Mouse (Mus musculus): ENCODE data around the gene Fam131c. TPM values are rescaled to one million over a fixed set of nuclear protein-coding genes. Genes with fewer than 3 reads are reported as not detected.

The Fam131c gene
- polyA plus RNA-seq, 1 experiment from 2014 or later: 0.57 TPM

DNA sequence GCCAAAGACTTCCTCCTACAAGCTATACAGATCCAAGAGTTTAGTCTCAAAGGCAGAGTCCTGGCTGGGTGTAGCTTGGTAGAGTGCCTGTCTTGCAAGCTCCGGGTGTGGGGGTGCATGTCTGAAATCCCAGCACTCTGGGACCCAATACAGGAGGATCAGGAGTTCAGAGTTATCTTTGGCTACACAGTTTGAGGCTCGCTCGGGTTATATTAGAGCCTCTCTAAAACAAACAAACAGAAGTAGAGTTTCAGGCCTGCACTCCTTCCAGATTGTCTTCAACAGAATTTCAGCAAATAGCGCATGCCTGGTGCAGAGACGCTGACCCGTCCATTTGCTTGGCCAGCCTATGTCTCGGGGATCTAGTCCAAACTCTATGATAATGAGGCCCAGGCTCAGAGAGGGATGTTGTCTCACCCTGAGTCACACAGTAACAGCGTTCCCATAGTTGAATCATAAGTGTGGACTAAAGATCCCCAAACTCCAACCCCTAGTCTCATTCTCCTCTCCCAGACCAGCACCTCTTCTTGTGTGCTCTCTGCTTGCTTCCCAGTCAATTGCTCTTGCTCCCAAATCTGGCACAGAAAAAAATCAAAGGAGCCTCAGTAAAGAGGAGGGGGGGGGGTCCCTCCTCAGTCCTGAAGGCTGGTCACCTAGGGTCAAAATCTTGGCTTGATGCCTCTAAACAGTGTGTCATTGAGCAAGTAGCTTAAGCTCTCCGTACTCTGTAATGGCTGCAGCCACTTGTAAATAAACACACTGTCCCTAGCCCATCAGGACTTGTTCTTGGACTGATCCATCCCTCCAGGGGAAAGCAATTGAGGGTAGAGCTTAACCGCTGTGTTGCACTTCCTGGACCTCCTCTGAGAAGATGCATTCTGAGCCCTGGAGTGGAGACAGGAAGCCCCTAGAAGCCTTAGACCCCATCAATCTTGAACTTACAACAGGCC lies 59.1 kb downstream of the Fam131c start:
- Histone ChIP-seq H3K4me3 (ENCODE audit: low read depth, low read length) (no peak overlapping the region), H3K36me3 (ENCODE audit: control insufficient read depth, insufficient read depth, low read length) (no peaks in the 10 kb centered on the region), H3K9me3 (ENCODE audit: control insufficient read depth, low read length) (no peaks in the 10 kb centered on the region), H3K4me1 (ENCODE audit: control insufficient read depth, insufficient read depth, low read length) (peaks cover 5% of the 10 kb centered on the region), H3K27me3 (ENCODE audit: control insufficient read depth, insufficient read depth, low read length) (peaks cover 3% of the 10 kb centered on the region; the same call in 1 of the 2 replicates), H3K4me2 (ENCODE audit: low read depth, severe bottlenecking) (no peak overlapping the region), H3K9ac (ENCODE audit: low read length) (no peak overlapping the region), H3K27ac (replicated peaks; ENCODE audit: low read depth, low read length) (no peak overlapping the region)
- WGBS: 73% methylated on average over 10 of the region's 10 CpGs
- no peak for ATAC-seq (ENCODE audit: insufficient number of reproducible peaks, low FRiP score, low TSS enrichment, low read depth)
- no peak for DNase-seq (ENCODE audit: low spot score)

DNA sequence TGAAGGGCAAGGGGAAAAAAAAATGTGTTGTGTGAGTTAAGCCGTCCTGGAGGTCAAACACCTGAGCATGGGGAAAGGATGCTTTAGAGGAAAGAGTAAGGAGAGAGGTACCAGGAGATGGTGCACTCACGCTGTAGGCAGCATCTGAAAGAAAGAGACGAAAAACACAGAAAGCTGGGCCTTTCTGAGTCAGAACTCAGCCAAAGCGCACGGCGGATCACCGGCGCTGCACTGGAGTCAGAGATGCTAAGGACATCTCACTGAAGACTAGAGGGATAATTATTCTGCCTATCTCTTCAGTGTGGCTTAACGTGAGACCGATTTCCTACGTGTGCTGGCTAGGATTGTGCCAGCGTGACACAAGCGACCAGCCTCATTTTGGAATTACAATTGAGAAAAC lies 59.9 kb downstream of the Fam131c start:
- Histone ChIP-seq H3K27me3 (ENCODE audit: control insufficient read depth, insufficient read depth, low read length) (peaks cover 3% of the 10 kb centered on the region; the same call in 1 of the 2 replicates), H3K4me3 (ENCODE audit: low read depth, low read length) (no peak overlapping the region), H3K4me2 (ENCODE audit: low read depth, severe bottlenecking) (no peak overlapping the region), H3K4me1 (ENCODE audit: control insufficient read depth, insufficient read depth, low read length) (peaks cover 5% of the 10 kb centered on the region), H3K9me3 (ENCODE audit: control insufficient read depth, low read length) (no peaks in the 10 kb centered on the region), H3K27ac (replicated peaks; ENCODE audit: low read depth, low read length) (no peak overlapping the region), H3K36me3 (ENCODE audit: control insufficient read depth, insufficient read depth, low read length) (no peaks in the 10 kb centered on the region), H3K9ac (ENCODE audit: low read length) (no peak overlapping the region)
- ATAC-seq (ENCODE audit: insufficient number of reproducible peaks, low FRiP score, low TSS enrichment, low read depth) (no peak), DNase-seq (ENCODE audit: low spot score) (no peak)
- 85% methylated on average over 13 of the region's 13 CpGs for WGBS

DNA sequence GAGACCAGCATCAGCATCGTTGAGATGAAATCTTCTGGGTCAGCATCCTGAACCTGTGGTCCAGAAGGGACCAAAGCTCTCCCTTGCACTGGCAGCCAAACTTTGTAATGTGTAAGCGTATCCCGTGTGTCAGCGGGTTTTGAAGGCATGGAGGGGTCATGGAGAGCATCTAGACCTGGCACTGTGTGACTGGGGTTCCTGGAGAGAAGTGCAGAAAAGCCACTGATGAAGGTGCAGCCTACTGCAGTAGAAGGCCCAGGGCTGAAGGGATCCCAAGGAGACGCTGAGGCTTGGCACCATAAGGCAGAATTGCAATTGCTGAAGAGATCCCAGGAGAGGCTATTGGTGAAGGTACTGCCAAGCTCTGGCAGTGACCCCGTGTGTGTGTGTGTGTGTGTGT lies 61.4 kb downstream of the Fam131c start:
- no peak overlapping the region for H3K27ac ChIP-seq (replicated peaks; ENCODE audit: low read depth, low read length)
- H3K4me2 ChIP-seq (ENCODE audit: low read depth, severe bottlenecking): no peak overlapping the region
- ATAC-seq (ENCODE audit: insufficient number of reproducible peaks, low FRiP score, low TSS enrichment, low read depth) (no peak), DNase-seq (ENCODE audit: low spot score) (no peak)
- H3K9ac ChIP-seq (ENCODE audit: low read length): no peak overlapping the region
- H3K4me3 ChIP-seq (ENCODE audit: low read depth, low read length): no peak overlapping the region
- H3K36me3 ChIP-seq (ENCODE audit: control insufficient read depth, insufficient read depth, low read length): no peaks in the 10 kb centered on the region
- peaks cover 3% of the 10 kb centered on the region; the same call in 1 of the 2 replicates for H3K27me3 ChIP-seq (ENCODE audit: control insufficient read depth, insufficient read depth, low read length)
- WGBS: 81% methylated on average over 6 of the region's 6 CpGs
- H3K9me3 ChIP-seq (ENCODE audit: control insufficient read depth, low read length): no peaks in the 10 kb centered on the region
- H3K4me1 ChIP-seq (ENCODE audit: control insufficient read depth, insufficient read depth, low read length): peaks cover 5% of the 10 kb centered on the region

DNA sequence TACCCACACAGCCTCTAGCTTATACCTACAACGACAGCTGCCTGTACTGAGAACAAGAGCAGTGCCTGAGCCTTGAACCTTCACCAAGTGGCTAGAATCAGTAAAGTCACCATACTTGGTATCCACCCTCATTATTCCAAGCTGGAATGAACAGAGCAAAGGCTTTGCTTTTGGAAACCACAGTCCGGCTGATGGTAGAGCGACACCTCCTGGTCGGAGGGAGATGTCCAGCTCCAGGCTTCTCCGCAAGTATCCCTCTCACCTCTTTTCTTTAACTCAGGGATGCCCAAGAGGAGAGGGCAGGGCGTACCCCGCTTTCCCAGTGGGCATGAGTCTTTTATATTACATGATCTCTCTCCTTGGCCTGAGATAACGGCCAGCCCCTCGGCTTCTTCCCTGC lies 61.8 kb downstream of the Fam131c start:
- no peaks in the 10 kb centered on the region for H3K36me3 ChIP-seq (ENCODE audit: control insufficient read depth, insufficient read depth, low read length)
- no peak overlapping the region for H3K27ac ChIP-seq (replicated peaks; ENCODE audit: low read depth, low read length)
- H3K27me3 ChIP-seq (ENCODE audit: control insufficient read depth, insufficient read depth, low read length): peaks cover 3% of the 10 kb centered on the region; the same call in 1 of the 2 replicates
- H3K4me3 ChIP-seq (ENCODE audit: low read depth, low read length): no peak overlapping the region
- H3K4me1 ChIP-seq (ENCODE audit: control insufficient read depth, insufficient read depth, low read length): peaks cover 5% of the 10 kb centered on the region
- H3K9ac ChIP-seq (ENCODE audit: low read length): no peak overlapping the region
- DNase-seq (ENCODE audit: low spot score) (peak; percentile 56), ATAC-seq (ENCODE audit: insufficient number of reproducible peaks, low FRiP score, low TSS enrichment, low read depth) (no peak)
- H3K4me2 ChIP-seq (ENCODE audit: low read depth, severe bottlenecking): no peak overlapping the region
- 45% methylated on average over 9 of the region's 9 CpGs for WGBS
- H3K9me3 ChIP-seq (ENCODE audit: control insufficient read depth, low read length): no peaks in the 10 kb centered on the region

DNA sequence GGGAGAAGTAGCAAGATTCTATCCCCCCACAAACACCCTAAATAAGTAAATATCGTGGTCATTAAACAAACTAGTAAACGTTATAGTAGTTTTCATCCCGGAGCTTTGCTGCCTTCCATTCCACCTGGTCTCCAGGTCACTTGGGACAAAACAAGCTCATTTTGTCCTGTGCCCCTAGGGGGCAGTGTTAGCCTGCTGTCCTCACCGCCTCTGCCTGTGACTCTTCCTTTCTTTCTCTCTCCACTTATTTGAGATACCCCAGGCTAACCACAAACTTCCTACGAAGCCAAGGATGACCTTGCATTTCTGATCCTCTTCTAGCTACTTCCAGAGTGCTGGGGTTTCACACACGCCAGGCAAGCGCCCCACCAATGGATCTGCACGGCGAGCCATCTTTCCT lies 63.0 kb downstream of the Fam131c start:
- ATAC-seq (ENCODE audit: insufficient number of reproducible peaks, low FRiP score, low TSS enrichment, low read depth): no peak
- no peak overlapping the region for H3K4me2 ChIP-seq (ENCODE audit: low read depth, severe bottlenecking)

DNA sequence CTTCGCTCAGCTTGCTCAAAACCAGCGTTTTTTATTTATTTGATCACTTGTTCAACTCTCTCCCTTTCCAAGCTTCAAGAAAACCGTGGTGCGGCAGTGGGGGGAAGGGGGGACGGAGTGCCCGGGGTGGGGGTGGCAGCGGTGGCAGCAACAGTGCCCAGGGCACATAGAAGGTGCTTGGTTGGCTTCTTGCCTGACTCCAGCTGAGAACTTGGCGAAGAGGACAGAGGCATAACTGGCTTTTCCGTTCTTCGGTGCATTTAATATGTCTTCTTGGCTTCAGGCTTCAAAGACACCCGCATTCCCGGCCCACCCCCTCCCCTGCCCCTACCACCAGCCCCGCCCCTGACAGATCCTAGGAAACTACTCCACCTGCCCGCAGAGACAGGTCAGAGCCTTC lies 64.6 kb downstream of the Fam131c start:
- ATAC-seq (ENCODE audit: insufficient number of reproducible peaks, low FRiP score, low TSS enrichment, low read depth) (no peak), DNase-seq (ENCODE audit: low spot score) (no peak)
- Histone ChIP-seq H3K27me3 (ENCODE audit: control insufficient read depth, insufficient read depth, low read length) (no peaks in the 10 kb centered on the region), H3K9ac (ENCODE audit: low read length) (no peak overlapping the region), H3K4me3 (ENCODE audit: low read depth, low read length) (no peak overlapping the region), H3K4me1 (ENCODE audit: control insufficient read depth, insufficient read depth, low read length) (no peaks in the 10 kb centered on the region), H3K27ac (replicated peaks; ENCODE audit: low read depth, low read length) (no peak overlapping the region), H3K4me2 (ENCODE audit: low read depth, severe bottlenecking) (no peak overlapping the region), H3K9me3 (ENCODE audit: control insufficient read depth, low read length) (no peaks in the 10 kb centered on the region), H3K36me3 (ENCODE audit: control insufficient read depth, insufficient read depth, low read length) (no peaks in the 10 kb centered on the region)
- WGBS: 60% methylated on average over 14 of the region's 14 CpGs

More for the DNA sequence above, 63.0 kb downstream of the Fam131c start:
- Histone ChIP-seq H3K4me3 (ENCODE audit: low read depth, low read length) (no peak overlapping the region), H3K36me3 (ENCODE audit: control insufficient read depth, insufficient read depth, low read length) (no peaks in the 10 kb centered on the region), H3K4me1 (ENCODE audit: control insufficient read depth, insufficient read depth, low read length) (no peaks in the 10 kb centered on the region), H3K27ac (replicated peaks; ENCODE audit: low read depth, low read length) (no peak overlapping the region), H3K9me3 (ENCODE audit: control insufficient read depth, low read length) (no peaks in the 10 kb centered on the region), H3K9ac (ENCODE audit: low read length) (no peak overlapping the region), H3K27me3 (ENCODE audit: control insufficient read depth, insufficient read depth, low read length) (no peaks in the 10 kb centered on the region; the same call in 1 of the 2 replicates)
- DNase-seq (ENCODE audit: low spot score): peak; percentile 78
- 49% methylated on average over 9 of the region's 9 CpGs for WGBS

DNA sequence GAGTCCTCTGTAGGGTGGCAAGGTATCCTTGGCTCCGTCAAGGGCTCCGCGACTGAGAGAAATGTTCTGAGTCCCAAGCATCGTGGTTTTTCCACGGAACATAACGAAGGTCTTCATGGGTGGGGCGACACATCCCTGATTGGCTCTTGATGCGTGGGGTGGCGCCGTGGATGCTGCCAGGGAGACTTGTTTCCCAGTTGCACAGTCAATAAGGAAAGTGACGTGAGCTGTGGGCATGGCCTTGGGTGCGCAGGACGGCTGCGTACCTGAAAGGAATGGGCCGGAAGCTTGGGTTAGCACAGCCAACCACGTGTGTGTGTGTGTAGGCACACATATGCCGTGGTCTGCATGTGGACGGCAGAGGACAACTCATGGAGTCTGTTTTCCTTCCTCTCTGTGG lies 65.2 kb downstream of the Fam131c start:
- ATAC-seq (ENCODE audit: insufficient number of reproducible peaks, low FRiP score, low TSS enrichment, low read depth) (no peak), DNase-seq (ENCODE audit: low spot score) (no peak)
- no peaks in the 10 kb centered on the region for H3K9me3 ChIP-seq (ENCODE audit: control insufficient read depth, low read length)
- no peak overlapping the region for H3K27ac ChIP-seq (replicated peaks; ENCODE audit: low read depth, low read length)
- H3K4me2 ChIP-seq (ENCODE audit: low read depth, severe bottlenecking): no peak overlapping the region
- H3K4me1 ChIP-seq (ENCODE audit: control insufficient read depth, insufficient read depth, low read length): no peaks in the 10 kb centered on the region
- H3K36me3 ChIP-seq (ENCODE audit: control insufficient read depth, insufficient read depth, low read length): no peaks in the 10 kb centered on the region
- WGBS: 85% methylated on average over 18 of the region's 18 CpGs
- no peak overlapping the region for H3K4me3 ChIP-seq (ENCODE audit: low read depth, low read length)
- H3K9ac ChIP-seq (ENCODE audit: low read length): no peak overlapping the region
- no peaks in the 10 kb centered on the region for H3K27me3 ChIP-seq (ENCODE audit: control insufficient read depth, insufficient read depth, low read length)

Data from limb, embryonic 11.5 days (tissue).